Mouse (Mus musculus) left cerebral cortex, adult 11 months (tissue): ENCODE results near the gene Col28a1.
A peak's percentile ranks its signal among the peaks of the same experiment; 100 is the strongest.

ENCODE experiments used
- DNase-seq: peaks from one replicate; pipeline ENCODE4 v3.0.0; 2022; ENCODE audit warnings: low spot score

Col28a1 gene

GRCm38 (mm10) chr6:8118577-8118976 is 73.8 kb downstream of the Col28a1 start:
- DNase-seq, result no peak

GRCm38 (mm10) chr6:8105870-8106706 is 86.3 kb downstream of the Col28a1 start:
- no peak for DNase-seq

- no peak for DNase-seq
Observed at GRCm38 (mm10) chr6:8101224-8101623, 91.2 kb downstream of the Col28a1 start.

GRCm38 (mm10) chr6:8095856-8096255 is 96.6 kb downstream of the Col28a1 start:
- no peak for DNase-seq

- no peak for DNase-seq
Observed at GRCm38 (mm10) chr6:8094160-8094953, 98.1 kb downstream of the Col28a1 start.

GRCm38 (mm10) chr6:8093556-8093955 is 98.9 kb downstream of the Col28a1 start:
- no peak for DNase-seq

GRCm38 (mm10) chr6:8086847-8087246 is 105.6 kb downstream of the Col28a1 start:
- peak; percentile 9 for DNase-seq

- DNase-seq, result no peak
Observed at GRCm38 (mm10) chr6:8084806-8085205, 107.6 kb downstream of the Col28a1 start.

GRCm38 (mm10) chr6:8083196-8083595 is 109.2 kb downstream of the Col28a1 start:
- no peak for DNase-seq

- no peak for DNase-seq
Observed at GRCm38 (mm10) chr6:8077572-8078146, 114.8 kb downstream of the Col28a1 start.

GRCm38 (mm10) chr6:8074914-8075313 is 117.5 kb downstream of the Col28a1 start:
- no peak for DNase-seq

- DNase-seq, result no peak
Observed at GRCm38 (mm10) chr6:8068979-8069378, 123.4 kb downstream of the Col28a1 start.

- no peak for DNase-seq
Observed at GRCm38 (mm10) chr6:8068394-8068793, 124.0 kb downstream of the Col28a1 start.

GRCm38 (mm10) chr6:8067124-8067523 is 125.3 kb downstream of the Col28a1 start:
- DNase-seq, result no peak

- peak; percentile 9 for DNase-seq
Observed at GRCm38 (mm10) chr6:8066208-8066607, 126.2 kb downstream of the Col28a1 start.

GRCm38 (mm10) chr6:8059199-8059598 is 133.2 kb downstream of the Col28a1 start:
- DNase-seq, result no peak

- no peak for DNase-seq
Observed at GRCm38 (mm10) chr6:8048216-8048615, 144.2 kb downstream of the Col28a1 start.

- no peak for DNase-seq
Observed at GRCm38 (mm10) chr6:8046446-8046845, 146.0 kb downstream of the Col28a1 start.

- no peak for DNase-seq
Observed at GRCm38 (mm10) chr6:8045825-8046224, 146.6 kb downstream of the Col28a1 start.

- DNase-seq, result no peak
Observed at GRCm38 (mm10) chr6:8028711-8029110, 163.7 kb downstream of the Col28a1 start.

GRCm38 (mm10) chr6:8025332-8026129 is 166.9 kb downstream of the Col28a1 start:
- DNase-seq, result no peak

GRCm38 (mm10) chr6:8023527-8023926 is 168.9 kb downstream of the Col28a1 start:
- DNase-seq, result no peak
